Mouse (Mus musculus) urinary bladder, postnatal 4 days (tissue): ENCODE results near the gene Tekt4.

Experiments used
- DNase-seq, 2 experiments: peaks; one replicate each; pipeline ENCODE4 v3.0.0; 2021 to 2022; ENCODE audit warnings: low spot score in 2 of 2

Gene Tekt4

DNA sequence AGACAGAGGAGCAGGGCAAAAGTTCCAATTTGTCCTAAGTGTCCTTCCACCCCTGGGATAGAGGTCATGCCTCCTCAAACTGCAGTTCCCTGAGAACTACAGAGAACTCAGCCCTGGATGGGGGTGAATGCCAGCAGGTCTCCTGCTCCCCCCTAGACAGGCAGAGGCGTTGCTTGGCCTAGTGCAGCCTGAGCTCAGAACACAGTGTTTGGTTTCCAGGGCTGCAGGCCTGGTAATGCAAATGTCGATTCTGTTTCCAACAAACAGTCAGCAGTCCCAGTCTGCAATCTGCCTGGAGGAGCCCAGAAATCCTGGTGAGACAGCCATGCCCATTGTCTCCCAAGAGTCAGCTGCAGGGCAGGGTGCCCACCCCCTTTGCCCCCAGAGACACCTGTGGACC lies at the start of gene Tekt4:
Gene Tekt4 (plus strand): TSS at position 344 of the 400 bp plus-strand sequence.
- no peak for DNase-seq

DNA sequence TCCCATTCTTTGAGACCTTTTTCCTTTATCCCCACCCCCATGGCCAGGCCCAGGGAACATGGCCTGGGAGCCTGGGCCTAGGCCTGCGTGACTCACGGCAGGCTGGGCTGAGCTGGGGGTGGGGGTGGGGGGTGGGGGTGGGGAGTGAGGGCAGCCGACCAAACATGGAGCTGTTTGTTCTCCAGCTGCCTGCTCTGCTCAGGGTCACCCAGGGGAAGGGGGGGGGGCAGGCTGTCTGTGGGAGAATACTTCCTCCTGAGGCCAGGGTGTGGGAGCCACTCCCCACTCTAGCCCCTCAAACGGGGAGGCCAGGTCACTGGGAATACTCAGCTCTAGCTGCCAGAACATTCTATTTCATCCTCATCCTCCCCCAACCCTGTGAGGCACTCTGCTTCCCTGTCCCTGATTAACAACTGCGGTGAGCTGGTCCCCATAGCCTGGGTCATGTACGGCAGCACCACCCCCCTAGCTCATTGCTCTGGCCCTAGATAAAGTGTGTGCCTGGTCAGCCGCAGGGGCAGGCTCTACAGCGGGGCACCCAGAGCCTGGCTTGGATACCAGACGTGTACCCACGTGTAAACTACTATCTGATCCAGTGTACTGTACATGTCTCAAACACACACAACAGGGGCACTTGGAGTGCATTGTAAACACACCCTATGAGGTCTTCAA lies 49.1 kb upstream of the Tekt4 start:
- no peak for DNase-seq

DNA sequence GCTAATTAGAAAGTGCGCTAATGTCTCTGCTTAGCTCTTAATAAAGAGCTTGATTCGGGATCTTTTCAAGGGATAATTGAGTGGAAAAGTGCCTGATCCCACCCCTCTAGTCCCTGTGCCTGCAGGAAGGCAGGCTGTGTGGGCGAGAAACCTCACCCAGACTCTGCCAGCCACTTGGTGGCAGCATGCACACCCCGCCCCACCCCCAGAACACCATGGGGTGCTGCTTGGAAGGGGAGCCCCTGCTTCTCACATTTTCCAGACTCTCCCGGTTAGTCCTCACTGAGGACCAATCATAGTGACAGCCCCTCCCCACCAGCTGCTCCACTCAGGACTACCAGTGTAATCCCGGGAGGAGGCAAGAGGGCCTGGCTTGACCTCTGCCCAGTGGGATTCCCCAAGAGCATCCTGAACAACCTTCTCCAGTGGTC lies 48.4 kb upstream of the Tekt4 start:
- DNase-seq, result no peak

DNA sequence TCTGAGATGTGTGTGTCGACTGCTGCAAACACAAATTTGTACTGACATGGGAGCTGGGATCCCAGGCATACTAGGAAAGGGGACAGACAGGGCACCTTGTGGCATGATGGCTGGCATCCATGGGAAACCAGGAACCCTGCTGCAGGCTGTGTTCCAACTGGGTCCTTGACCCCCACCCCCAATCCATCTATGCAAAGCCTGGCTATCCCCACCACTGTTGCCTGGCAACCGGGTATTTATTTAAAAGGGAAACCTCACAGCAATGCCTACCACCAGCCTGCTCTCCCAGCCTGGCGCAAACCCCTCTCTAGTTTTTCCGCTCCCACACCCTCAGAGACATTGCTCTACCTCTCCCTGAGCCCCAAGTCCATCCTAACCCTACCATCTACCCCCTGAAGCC lies 47.1 kb upstream of the Tekt4 start:
- DNase-seq, result no peak

DNA sequence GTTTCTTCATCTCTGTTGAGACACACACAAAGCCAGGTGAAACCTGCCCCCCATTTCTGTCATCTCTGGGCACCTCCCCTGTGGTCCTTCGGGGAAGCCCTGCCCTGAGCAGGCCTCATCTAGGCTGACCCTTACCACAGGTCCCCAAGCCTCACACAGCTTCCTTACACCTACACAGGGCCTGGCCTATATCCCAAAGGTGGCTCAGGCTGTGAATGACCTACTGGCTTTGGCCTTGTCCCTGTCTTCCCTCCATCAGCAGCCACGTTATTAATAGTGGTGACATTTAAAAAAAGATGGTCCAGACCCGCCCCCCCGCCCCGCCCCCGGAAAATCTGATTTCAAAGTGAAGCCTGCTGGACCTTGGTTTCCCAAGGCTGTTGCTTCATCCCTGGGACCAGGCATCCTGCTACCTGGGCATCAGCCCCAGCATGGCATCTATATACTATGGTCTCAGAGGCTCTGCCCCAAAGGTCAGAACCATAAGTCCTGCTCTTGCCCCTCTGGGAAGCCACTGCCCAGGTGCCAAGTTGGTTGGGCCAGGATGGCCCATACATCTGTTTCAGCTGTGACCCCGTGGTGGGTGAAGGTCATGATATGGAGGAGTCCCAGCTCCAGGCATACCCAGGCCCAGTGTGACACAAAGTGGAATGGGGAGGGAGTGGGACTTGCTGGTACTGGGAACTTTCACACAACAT lies 46.0 kb upstream of the Tekt4 start:
- no peak for DNase-seq

DNA sequence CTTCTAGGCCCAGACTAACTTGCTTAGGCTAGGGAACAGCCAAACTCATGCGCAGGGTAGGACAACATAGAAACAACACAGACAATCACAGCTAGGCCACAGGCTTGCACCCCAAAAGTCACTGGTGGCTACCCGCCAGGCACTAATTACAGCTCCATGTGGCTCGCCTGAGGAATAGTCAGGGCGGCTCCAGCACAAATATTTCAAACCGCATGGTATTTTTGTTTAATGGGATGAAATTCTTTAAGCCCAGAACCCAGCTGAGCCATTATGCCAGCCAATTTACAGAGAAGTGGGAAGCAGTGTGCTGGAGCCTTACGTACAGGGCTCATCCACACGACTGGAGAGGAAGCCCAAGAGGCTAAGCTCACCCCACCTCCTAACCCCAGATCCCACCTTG lies 44.8 kb upstream of the Tekt4 start:
- no peak for DNase-seq

DNA sequence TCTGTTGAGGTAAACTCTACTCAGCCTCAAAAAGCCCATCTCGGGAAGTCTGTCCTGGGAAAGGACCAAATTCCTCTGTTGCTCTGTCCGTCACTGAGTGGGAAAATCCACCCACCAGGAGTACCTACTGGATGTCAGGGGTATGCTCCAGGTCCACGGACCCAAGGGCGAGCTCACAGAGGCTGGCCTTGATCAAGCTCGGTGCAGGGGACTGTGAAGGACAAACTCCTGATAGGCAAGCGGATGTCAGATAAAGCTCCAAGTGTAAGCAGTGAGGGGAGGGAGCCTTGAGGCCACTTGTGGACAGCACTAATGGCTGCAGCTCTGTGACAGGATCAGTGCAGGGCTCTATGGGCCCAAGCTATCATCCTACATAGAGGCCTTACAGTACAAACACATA lies 44.2 kb upstream of the Tekt4 start:
- DNase-seq, result no peak

DNA sequence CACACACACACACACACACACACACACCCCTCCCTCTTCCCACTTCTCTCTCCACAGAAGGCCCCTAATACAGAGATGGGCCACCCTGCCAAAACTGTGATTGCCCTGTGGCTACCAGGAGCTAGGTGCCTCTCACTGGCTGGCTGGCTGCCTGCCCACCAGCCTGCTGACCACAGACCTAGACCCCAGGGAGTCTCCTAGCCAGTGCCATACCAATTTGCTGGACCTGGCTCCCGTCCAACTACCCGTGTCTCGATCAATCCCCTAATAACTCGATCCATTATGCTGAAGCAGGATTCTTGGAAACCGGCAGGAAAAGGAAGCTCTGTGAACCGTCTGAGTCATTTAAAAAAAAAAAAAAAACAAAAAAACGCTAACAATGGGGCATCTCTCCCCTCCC lies 43.6 kb upstream of the Tekt4 start:
- no peak for DNase-seq

DNA sequence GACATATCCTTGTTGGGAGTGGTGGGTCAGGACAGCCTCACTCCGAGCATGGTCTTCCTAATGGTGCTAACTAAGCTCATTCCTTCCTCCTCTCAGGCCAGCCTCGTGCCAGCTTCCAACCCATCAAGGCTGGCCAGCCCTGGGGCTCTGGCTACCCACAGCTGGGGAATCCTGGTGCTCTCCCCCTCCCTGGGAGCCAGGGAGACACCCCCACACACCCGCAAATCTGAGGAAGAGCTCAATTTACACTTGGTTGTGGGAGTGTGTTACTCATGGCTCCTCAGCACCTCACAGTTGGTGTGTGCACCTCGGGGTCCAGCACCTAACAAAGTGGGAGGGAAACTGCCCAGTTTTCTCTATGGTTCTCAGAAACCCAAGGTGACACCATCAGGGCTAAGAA lies 43.2 kb upstream of the Tekt4 start:
- DNase-seq, result no peak

DNA sequence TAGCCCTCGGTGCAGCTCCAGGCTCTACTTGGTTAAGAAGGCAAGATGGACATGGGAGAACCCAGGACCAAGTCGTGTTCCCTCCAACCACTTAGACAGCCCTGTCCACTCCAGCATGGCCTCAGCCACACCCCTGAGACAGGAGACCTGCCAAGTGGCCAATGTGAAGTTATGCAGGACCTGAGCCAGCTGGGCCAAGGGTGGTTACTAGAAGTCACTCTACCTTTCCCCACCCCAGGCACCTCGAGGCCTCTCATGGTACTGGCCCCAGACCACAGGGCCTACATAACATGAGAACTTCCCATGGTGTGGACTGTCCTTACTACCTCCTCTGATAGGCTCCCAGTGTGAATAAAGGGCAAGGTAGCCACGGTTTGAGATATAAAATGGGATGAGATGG lies 40.2 kb upstream of the Tekt4 start:
- no peak for DNase-seq

DNA sequence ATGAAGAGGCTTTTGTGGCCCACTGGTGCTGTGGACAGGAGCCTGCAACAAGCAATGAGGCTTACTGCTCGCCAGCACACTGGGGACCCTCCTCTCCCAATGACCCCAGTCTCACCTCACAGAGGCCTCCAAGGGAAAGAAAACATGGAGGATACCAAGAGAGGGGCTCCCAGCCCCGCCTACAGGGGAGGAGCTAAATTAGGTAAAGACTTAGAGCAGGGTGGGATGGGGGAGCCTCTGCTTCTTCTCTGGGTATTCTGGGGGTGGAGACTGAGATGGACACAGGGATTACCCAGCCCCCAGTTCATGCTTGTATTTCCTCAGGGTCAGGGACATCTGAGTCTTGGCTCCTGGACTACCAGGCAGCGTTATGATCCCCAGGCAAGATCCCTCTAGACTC lies 39.5 kb upstream of the Tekt4 start:
- no peak for DNase-seq

DNA sequence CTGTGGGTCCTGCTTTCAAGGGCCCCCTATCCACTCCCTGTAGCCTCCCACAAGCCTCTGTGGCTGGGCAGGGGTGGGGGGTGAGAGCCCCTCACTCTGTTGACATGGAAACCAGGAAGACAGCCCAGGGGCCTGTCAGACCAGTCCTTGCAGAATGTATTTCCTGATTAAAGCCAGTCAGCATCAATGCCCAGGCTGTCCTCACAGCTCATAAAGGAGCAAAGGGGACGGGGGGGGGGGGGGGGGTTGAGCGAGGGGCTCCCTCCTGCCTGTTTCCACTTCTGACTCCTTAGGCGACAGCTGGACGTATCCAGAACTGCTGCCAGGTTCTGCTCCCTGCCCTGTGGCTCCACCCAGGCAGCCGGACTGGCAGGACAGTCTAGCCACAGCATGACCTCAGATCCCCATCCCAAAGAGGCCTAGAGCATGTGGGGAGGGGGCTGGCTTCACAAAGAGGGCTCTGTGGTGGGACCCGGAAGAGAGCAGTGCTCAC lies 38.9 kb upstream of the Tekt4 start:
- no peak for DNase-seq

DNA sequence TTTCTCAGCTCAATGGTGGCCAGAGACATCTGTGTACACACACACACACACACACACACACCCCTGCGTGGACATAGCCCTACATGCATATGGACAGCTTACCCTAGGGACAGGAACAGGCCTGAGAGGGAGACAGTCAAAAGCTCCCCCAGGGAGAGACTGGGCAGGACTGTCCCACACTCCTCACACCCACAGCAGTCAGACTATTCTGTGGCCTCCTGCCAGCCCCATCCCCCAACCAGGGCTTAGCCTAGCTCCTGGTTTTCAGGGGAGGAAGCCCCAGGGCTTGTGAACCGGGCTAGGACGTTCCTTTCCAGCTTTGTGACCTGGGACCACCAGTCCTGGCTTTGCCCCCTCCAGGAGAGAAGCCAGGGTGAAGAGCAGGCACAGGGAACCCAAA lies 38.2 kb upstream of the Tekt4 start:
- no peak for DNase-seq

DNA sequence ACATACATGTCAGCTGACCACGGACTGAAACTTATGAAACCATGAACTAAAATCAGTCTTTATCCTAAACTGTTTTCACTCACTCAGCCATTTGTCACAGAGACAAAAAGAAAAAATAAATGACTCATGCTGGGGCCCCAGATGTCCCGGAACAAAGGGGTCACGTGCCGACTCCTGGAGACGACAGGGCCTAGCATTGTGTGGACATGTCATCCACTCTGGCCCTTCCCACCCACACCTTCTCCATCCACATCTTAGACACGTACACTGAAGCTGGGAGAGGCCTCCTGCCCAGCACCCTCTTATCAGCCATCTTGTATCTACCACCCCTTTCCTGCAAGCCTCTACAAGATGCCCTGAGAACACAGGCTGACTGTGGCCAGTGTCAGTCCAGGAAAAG lies 36.4 kb upstream of the Tekt4 start:
- DNase-seq, result no peak

DNA sequence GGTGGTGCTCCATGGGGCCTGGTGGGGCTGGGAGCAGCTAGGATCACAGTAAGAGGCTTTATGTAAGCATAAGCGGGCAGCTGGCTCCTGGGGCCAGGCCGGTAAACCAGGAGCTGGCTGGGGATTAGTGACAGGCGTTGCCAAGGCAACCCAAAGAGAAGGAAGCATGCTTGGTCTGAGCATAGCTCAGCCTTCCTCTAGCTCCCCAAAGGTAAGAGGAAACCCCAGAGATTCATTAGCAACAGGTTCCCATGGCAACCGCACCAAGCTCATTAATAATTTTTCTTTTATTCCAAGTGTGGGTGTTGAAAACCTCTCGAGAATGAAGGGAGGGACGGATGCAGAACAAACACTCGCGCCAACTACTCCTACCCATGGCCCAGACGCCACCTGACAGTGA lies 35.5 kb upstream of the Tekt4 start:
- DNase-seq, result no peak

DNA sequence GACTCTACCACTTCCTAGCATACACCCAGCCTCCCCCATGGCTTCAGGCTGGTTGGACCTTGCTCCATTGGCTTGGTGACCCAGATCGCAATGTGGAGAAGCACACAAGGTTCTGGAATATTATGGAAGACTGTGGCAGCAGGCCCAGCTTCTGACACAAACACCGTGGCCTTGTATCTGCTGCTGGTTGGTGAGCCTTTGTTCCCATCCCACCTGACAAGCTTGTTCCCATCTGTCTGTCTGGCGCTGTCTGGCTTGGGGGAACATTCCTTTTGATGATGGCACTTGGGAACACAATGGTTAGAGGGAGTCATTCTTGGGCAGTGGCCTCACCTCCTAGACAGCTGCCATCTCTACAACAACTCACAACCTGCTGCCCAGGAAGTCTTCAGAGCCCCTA lies 33.4 kb upstream of the Tekt4 start:
- DNase-seq, result no peak

DNA sequence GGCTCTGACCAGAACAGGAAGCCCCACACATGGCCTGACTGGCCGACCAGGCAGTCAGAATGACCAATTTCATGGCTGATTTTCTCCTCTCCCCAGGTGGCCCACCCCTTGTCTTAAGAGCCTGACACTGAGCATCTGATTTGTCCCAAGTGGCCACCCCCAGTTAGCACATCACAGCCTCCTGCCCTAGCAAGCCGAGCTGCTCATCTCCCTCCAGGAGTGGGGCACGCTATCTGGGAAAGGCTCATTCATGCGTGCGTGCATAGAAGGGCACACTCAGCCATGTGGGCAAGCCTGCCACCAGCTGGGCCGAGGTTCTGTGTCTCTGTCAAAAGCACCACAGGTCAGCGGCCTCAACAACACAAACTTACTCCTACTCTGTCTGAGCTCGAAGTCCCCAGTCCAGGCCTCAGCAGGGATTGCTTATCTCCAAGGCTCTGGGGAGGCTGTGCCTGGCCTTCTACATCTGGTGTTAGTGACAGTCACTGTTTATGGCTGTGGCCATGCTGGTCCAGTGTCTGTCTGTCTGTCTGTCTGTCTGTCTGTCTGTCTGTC lies 29.8 kb upstream of the Tekt4 start:
- DNase-seq, result no peak

DNA sequence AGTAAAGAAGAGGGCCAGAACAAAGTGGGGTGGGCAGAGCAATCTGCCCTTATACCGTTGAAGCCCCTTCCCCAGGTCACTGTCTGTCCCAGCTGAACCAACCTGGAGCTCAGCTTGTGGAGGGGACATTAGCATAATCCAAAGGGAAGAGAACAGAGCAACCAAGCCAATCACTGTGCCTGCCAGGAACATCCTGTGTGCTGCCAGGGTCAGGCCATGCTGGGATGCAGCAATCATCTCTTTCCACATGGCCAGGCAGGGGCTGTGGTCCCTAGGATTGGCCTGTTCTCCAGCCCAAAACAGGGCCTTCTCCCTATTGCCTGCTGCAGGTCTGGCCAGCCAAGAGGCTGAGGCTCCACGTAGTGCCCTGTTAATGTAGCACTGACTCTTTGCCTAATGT lies 28.4 kb upstream of the Tekt4 start:
- DNase-seq, result no peak

DNA sequence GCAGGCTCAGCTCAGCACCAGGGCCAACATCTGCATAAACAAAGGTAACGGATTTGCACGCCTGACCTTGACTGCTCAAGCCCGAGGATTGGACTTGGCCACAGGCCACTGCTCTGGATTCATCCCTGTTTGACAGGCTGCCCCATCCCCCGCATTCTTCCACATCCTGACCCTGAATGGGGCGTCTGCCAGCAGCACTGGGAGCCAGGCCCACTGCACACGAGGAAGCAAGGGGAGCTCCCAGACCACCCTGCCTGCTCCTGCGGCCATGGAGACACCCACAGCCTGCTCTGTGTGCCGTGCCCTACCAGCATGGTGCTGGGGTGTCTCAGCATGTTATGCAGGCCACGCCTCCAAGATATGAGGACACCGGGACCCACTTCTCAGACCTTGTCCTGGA lies 27.0 kb upstream of the Tekt4 start:
- peak; percentile 70 to 82 for DNase-seq

DNA sequence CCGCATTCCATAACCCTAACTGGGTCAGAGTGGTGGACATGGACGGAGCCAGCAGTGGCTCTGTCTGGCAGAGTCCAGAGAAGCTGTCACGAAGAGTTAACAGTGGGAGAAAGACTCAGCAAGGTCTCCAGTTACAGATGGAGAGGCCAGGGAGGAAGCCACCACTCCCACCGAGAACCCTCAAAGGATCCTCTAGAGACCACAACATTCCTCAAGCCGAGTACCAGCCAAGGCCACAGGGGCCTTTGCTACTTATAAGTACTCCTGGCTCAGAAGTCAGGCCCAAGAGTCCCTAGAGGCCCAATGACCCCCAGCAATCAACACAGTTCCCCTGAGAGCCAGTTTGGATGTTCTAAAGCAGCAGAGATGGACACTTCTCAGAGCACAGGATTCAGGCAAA lies 25.2 kb upstream of the Tekt4 start:
- no peak for DNase-seq

DNA sequence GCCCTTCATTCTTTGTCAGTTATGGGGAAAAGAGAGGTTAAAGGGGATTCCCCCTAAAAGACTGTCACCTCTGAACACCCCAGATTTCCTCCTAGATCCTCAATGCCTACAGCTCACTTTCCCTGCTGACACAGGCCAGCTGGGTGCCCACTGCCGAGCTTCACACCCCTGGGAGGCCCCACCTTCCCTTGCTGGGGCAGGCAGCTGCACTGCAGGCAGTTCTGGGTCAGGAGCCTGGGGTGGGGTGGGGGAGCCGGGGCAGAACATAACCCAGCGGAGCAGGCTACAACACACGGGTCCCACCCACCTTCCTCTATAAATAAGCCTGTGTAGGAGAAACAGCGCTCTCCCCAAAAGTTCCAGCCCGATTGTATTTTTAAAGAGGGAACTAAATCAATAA lies 24.5 kb upstream of the Tekt4 start:
- DNase-seq, result no peak

DNA sequence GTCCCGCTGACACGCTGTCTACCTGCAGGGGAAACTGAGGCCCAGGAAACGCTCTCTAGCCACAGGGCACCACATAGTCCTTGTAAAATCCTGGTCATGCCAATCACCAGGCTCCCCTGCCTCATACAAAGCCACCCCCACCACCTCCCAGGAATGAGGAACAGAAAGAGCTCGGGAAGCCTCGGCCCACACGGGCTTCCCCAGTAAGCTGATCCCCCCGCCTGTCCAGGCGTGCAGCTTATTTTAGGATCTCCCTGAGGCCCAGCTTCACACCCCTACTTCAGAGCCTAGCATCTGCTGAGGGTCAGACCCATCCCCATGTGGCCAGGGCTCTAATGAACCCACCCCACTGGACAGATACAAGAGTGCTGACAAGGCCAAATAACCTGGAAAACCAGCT lies 23.9 kb upstream of the Tekt4 start:
- no peak for DNase-seq

DNA sequence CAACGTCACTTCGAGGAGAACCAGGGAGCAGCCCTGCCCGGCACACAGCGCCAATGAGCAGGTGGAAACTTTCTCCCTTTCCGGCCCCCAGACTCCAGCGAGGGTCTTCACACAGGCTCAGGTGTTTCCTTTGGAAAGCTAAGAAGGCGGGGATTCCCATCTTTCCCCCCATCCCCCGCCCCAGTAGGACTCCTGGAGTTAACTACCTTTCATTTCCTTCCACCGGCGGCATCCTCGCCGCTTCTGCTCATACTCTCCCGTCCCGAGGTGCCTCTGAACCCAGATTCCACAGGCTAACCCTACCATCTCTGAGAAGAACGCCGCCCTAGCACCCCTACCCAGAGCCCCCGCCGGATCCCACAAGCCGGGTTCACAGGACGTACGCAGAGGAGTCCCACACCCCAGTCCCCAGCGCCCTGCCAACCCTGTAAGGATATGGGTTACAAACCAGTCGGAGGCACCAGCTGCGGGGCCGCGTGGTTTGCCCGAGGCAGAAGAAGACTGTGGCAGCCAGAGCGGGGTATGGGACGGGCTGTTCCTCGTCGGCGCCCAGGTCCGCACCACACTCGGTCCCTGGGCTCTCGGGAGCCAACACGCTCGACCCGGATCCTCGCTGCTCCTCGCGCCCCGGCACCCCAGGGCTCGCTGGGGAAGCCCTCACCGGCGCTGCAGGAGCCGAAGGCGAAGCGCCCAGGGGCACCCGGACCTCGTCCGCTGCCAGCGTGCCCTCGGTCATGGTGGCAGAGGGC lies 21.8 kb upstream of the Tekt4 start:
- DNase-seq, result no peak
